Mouse (Mus musculus): ENCODE measurements at regions not wholly inside any gene's neighbourhood (a gene's known extent, or its start where the extent isn't known, plus 50 kb on each side); places are given as distances from the start of the nearest gene placed in this dataset.

GRCm38 (mm10) chr8:109363185-109363845 lies 130.5 kb upstream of the Pmfbp1 start:
- H3K27me3 ChIP-seq (replicated peaks) = no peaks in the 10 kb centered on the region
- H3K79me2 ChIP-seq (replicated peaks; ENCODE audit: control insufficient read depth, extremely low read depth, insufficient read depth, poor library complexity, severe bottlenecking) = no peaks in the 10 kb centered on the region
- H3K4me3 ChIP-seq (replicated peaks in 1 of 3; ENCODE audit: low read depth in 2 of 3, low read length in 2 of 3, poor library complexity in 1 of 3) = no peak overlapping the region
- H3K9ac ChIP-seq (ENCODE audit: insufficient read depth, low read depth) = no peak overlapping the region
- no peaks in the 10 kb centered on the region for H3K36me3 ChIP-seq (replicated peaks in 1 of 2; ENCODE audit: control insufficient read depth in 1 of 2, insufficient read depth in 1 of 2, low read length in 1 of 2)
- dilution Hi-C loops (cut with MboI; ENCODE audit: extremely low pct_ligation_motif_present, extremely low pct_unique_long_range_greater_than_20kb, low sequenced_read_pairs) (no loop called here), in situ Hi-C loops (cut with MboI; ENCODE audit: low pct_ligation_motif_present, low pct_unique_long_range_greater_than_20kb, low sequenced_read_pairs) (no loop called here)
- H3K27ac ChIP-seq (ENCODE audit: insufficient read depth, low read depth) = no peak overlapping the region
- no peaks in the 10 kb centered on the region for H3K9me3 ChIP-seq (replicated peaks; ENCODE audit: low read length)
- H3K4me2 ChIP-seq (ENCODE audit: insufficient read depth, low read depth, poor library complexity, severe bottlenecking) = peak overlapping the region; percentile 33; the same call in 1 of the 2 replicates
- no peak for DNase-seq (ENCODE audit: extremely low read depth)
- no peaks in the 10 kb centered on the region for H3K4me1 ChIP-seq (ENCODE audit: control insufficient read depth in 1 of 2, insufficient read depth in 2 of 2)
- TF ChIP-seq MXI1 (IDR thresholded peaks at IDR 0.05; ENCODE audit: low read depth, low read length) (no peak), TCF12 (IDR thresholded peaks at IDR 0.05; ENCODE audit: low read depth, low read length) (no peak), BHLHE40 (IDR thresholded peaks at IDR 0.05; ENCODE audit: low read depth, low read length) (no peak), POLR2A (IDR thresholded peaks at IDR 0.05; ENCODE audit: low read depth, low read length) (no peak), SIN3A (IDR thresholded peaks at IDR 0.05; ENCODE audit: low read length) (no peak), KAT2A (IDR thresholded peaks at IDR 0.05; ENCODE audit: insufficient replicate concordance, low read length) (no peak), CHD2 (IDR thresholded peaks at IDR 0.05; ENCODE audit: low read length) (no peak), E2F4 (IDR thresholded peaks at IDR 0.05; ENCODE audit: insufficient replicate concordance, low read depth, low read length) (no peak), IRF4 (IDR thresholded peaks at IDR 0.05; ENCODE audit: low read depth, low read length) (no peak), ZKSCAN1 (IDR thresholded peaks at IDR 0.05; ENCODE audit: borderline replicate concordance, low read depth, low read length) (no peak), MYC (IDR thresholded peaks at IDR 0.05; ENCODE audit: low read depth, low read length) (no peak), ZNF384 (IDR thresholded peaks at IDR 0.05; ENCODE audit: low read depth, low read length) (no peak), POLR2AphosphoS2 (IDR thresholded peaks at IDR 0.05; ENCODE audit: low read depth, low read length) (no peak), TBP (conservative IDR thresholded peaks at IDR 0.05; ENCODE audit: low read depth, low read length) (no peak), JUND (conservative IDR thresholded peaks at IDR 0.05; ENCODE audit: low read depth, low read length) (no peak), NELFE (IDR thresholded peaks at IDR 0.05; ENCODE audit: low read depth, low read length) (no peak)

DNA sequence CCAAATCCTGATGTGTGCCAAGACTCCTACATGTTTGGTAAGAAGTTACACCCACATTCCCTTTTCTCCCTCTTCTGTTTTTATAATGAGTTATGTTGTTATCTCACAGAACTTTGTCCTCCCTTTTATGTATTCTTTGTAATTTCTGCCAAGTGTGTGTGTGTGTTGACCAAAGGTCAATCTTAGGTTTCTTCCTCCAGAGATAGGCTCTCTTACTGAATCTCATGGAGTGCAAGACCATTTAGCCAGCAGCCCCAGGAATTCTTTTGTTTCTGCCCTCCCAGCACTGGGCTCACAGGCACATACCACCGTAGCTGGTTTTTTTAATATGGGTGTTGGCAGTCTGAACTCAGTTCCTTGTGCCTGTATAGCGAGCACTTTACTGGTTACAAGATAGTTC lies 119.8 kb upstream of the Pmfbp1 start:
- no peaks in the 10 kb centered on the region for H3K9me3 ChIP-seq (replicated peaks; ENCODE audit: low read length)
- H3K9ac ChIP-seq (ENCODE audit: insufficient read depth, low read depth) = no peak overlapping the region
- TF ChIP-seq MEF2A (IDR thresholded peaks at IDR 0.05; ENCODE audit: borderline replicate concordance, low read depth, low read length) = no peak
- no peak for TF ChIP-seq NRF1 (IDR thresholded peaks at IDR 0.05; ENCODE audit: low read depth, low read length)
- TF ChIP-seq TBP (conservative IDR thresholded peaks at IDR 0.05; ENCODE audit: low read depth, low read length) = no peak
- dilution Hi-C loops (cut with MboI; ENCODE audit: extremely low pct_ligation_motif_present, extremely low pct_unique_long_range_greater_than_20kb, low sequenced_read_pairs) = no loop called here
- no peak overlapping the region for H3K4me2 ChIP-seq (ENCODE audit: insufficient read depth, low read depth, poor library complexity, severe bottlenecking)
- no peaks in the 10 kb centered on the region for H3K4me1 ChIP-seq (ENCODE audit: control insufficient read depth in 1 of 2, insufficient read depth in 2 of 2)
- H3K27me3 ChIP-seq (replicated peaks) = no peaks in the 10 kb centered on the region
- no peaks in the 10 kb centered on the region for H3K36me3 ChIP-seq (replicated peaks in 1 of 2; ENCODE audit: control insufficient read depth in 1 of 2, insufficient read depth in 1 of 2, low read length in 1 of 2)
- in situ Hi-C loops (cut with MboI; ENCODE audit: low pct_ligation_motif_present, low pct_unique_long_range_greater_than_20kb, low sequenced_read_pairs) = no loop called here
- no peak overlapping the region for H3K27ac ChIP-seq (ENCODE audit: insufficient read depth, low read depth)
- H3K4me3 ChIP-seq (replicated peaks in 1 of 3; ENCODE audit: low read depth in 2 of 3, low read length in 2 of 3, poor library complexity in 1 of 3) = no peak overlapping the region
- DNase-seq (ENCODE audit: extremely low read depth) = no peak
- no peaks in the 10 kb centered on the region for H3K79me2 ChIP-seq (replicated peaks; ENCODE audit: control insufficient read depth, extremely low read depth, insufficient read depth, poor library complexity, severe bottlenecking)

Data from CH12.LX (cell line).